Mouse (Mus musculus): ENCODE measurements around the gene Pald1. TPM values are rescaled to one million over a fixed set of nuclear protein-coding genes. Genes with fewer than 3 reads are reported as not detected.

Pald1 gene
- total and polyA plus RNA-seq, 2 experiments from 2014 or later, result 17.9 to 66.8 TPM

GRCm38 (mm10) chr10:61415890-61416289 lies 32.6 kb upstream of the Pald1 start:
- TF ChIP-seq CTCF (IDR thresholded peaks at IDR 0.05; ENCODE audit: low read depth) (no peak), EP300 (IDR thresholded peaks at IDR 0.05; ENCODE audit: low read depth) (no peak)
- peaks cover 9% of the 10 kb centered on the region for H3K4me1 ChIP-seq (ENCODE audit: control insufficient read depth, insufficient read depth)
- no peak overlapping the region for H3K4me2 ChIP-seq (ENCODE audit: low read depth, low read length)
- ATAC-seq (ENCODE audit: insufficient read depth, low read depth) (no peak), DNase-seq (ENCODE audit: low spot score) (no peak)
- no peak overlapping the region for H3K27ac ChIP-seq (ENCODE audit: low read depth)
- no peak overlapping the region for H3K9ac ChIP-seq (replicated peaks; ENCODE audit: low read depth, low read length)
- no peak overlapping the region for H3K4me3 ChIP-seq (ENCODE audit: low read depth, low read length)
- WGBS, result 30% methylated on average over 8 of the region's 8 CpGs
- no peaks in the 10 kb centered on the region for H3K36me3 ChIP-seq (replicated peaks; ENCODE audit: control insufficient read depth, insufficient read depth, low read length)
- H3K9me3 ChIP-seq (replicated peaks; ENCODE audit: control insufficient read depth, low read length), result no peaks in the 10 kb centered on the region
- H3K27me3 ChIP-seq (ENCODE audit: control insufficient read depth, insufficient read depth, low read length), result peaks cover 63% of the 10 kb centered on the region

DNA sequence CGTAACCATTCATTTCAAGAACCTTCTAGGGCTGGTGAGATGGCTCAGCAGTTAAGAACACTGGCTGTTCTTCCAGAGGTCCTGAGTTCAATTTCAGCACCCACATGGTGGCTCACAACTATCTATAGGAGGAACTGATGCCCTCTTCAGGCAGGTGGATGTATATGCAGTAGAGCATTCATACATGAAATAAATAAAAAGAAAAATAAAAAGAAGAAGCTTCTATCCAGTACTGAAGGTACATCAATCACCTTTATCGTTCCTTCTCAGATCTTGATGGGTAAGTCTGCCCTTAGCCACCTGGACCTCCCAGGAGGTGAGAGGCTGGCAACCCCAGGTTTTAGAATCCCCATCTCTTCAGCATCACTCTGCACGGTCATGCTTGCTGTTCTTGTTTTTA lies 31.9 kb upstream of the Pald1 start:
- Histone ChIP-seq H3K36me3 (replicated peaks; ENCODE audit: control insufficient read depth, insufficient read depth, low read length) (no peaks in the 10 kb centered on the region), H3K9ac (replicated peaks; ENCODE audit: low read depth, low read length) (no peak overlapping the region), H3K4me1 (ENCODE audit: control insufficient read depth, insufficient read depth) (peaks cover 9% of the 10 kb centered on the region), H3K27me3 (ENCODE audit: control insufficient read depth, insufficient read depth, low read length) (peaks cover 57% of the 10 kb centered on the region), H3K4me3 (ENCODE audit: low read depth, low read length) (no peak overlapping the region), H3K4me2 (ENCODE audit: low read depth, low read length) (no peak overlapping the region), H3K27ac (ENCODE audit: low read depth) (no peak overlapping the region), H3K9me3 (replicated peaks; ENCODE audit: control insufficient read depth, low read length) (no peaks in the 10 kb centered on the region)
- WGBS, result 77% methylated on average over 3 of the region's 3 CpGs
- TF ChIP-seq EP300 (IDR thresholded peaks at IDR 0.05; ENCODE audit: low read depth) (no peak), CTCF (IDR thresholded peaks at IDR 0.05; ENCODE audit: low read depth) (no peak)
- DNase-seq (ENCODE audit: low spot score) (no peak), ATAC-seq (ENCODE audit: insufficient read depth, low read depth) (no peak)

GRCm38 (mm10) chr10:61412910-61413625 lies 29.7 kb upstream of the Pald1 start:
- Histone ChIP-seq H3K9me3 (replicated peaks; ENCODE audit: control insufficient read depth, low read length) (no peaks in the 10 kb centered on the region), H3K36me3 (replicated peaks; ENCODE audit: control insufficient read depth, insufficient read depth, low read length) (no peaks in the 10 kb centered on the region), H3K4me2 (ENCODE audit: low read depth, low read length) (no peak overlapping the region), H3K4me3 (ENCODE audit: low read depth, low read length) (no peak overlapping the region), H3K4me1 (ENCODE audit: control insufficient read depth, insufficient read depth) (peaks cover 2% of the 10 kb centered on the region; the same call in 1 of the 2 replicates), H3K27me3 (ENCODE audit: control insufficient read depth, insufficient read depth, low read length) (peaks cover 38% of the 10 kb centered on the region), H3K27ac (ENCODE audit: low read depth) (no peak overlapping the region), H3K9ac (replicated peaks; ENCODE audit: low read depth, low read length) (no peak overlapping the region)
- ATAC-seq (ENCODE audit: insufficient read depth, low read depth) (no peak), DNase-seq (ENCODE audit: low spot score) (no peak)
- TF ChIP-seq CTCF (IDR thresholded peaks at IDR 0.05; ENCODE audit: low read depth), result no peak
- no peak for TF ChIP-seq EP300 (IDR thresholded peaks at IDR 0.05; ENCODE audit: low read depth)
- WGBS, result 25% methylated on average over 21 of the region's 21 CpGs

DNA sequence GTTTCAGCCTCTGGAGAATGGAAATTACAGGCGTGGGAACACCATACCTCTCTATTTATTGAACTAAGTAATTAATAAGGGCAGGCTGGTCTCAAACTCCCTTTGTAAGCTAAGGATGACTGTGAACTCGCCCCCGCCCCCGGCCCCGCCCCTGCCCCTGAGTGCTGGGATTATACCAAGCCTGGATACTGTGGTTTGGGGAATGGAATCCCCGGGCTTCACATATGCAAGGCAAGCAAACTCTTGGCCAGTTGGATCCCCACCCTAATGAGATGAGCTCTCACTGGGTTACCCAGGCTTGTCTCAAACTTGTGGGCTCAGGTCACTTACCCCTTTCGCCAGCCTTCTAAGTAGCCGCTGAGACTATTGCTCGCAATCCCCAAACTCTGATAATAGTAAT lies 26.9 kb upstream of the Pald1 start:
- WGBS, result 45% methylated on average over 9 of the region's 9 CpGs
- DNase-seq (ENCODE audit: low spot score) (no peak), ATAC-seq (ENCODE audit: insufficient read depth, low read depth) (no peak)
- Histone ChIP-seq H3K27me3 (ENCODE audit: control insufficient read depth, insufficient read depth, low read length) (peaks cover 23% of the 10 kb centered on the region), H3K4me3 (ENCODE audit: low read depth, low read length) (no peak overlapping the region), H3K4me1 (ENCODE audit: control insufficient read depth, insufficient read depth) (no peaks in the 10 kb centered on the region), H3K9ac (replicated peaks; ENCODE audit: low read depth, low read length) (no peak overlapping the region), H3K36me3 (replicated peaks; ENCODE audit: control insufficient read depth, insufficient read depth, low read length) (no peaks in the 10 kb centered on the region), H3K4me2 (ENCODE audit: low read depth, low read length) (no peak overlapping the region), H3K27ac (ENCODE audit: low read depth) (no peak overlapping the region), H3K9me3 (replicated peaks; ENCODE audit: control insufficient read depth, low read length) (no peaks in the 10 kb centered on the region)
- TF ChIP-seq CTCF (IDR thresholded peaks at IDR 0.05; ENCODE audit: low read depth) (no peak), EP300 (IDR thresholded peaks at IDR 0.05; ENCODE audit: low read depth) (no peak)

DNA sequence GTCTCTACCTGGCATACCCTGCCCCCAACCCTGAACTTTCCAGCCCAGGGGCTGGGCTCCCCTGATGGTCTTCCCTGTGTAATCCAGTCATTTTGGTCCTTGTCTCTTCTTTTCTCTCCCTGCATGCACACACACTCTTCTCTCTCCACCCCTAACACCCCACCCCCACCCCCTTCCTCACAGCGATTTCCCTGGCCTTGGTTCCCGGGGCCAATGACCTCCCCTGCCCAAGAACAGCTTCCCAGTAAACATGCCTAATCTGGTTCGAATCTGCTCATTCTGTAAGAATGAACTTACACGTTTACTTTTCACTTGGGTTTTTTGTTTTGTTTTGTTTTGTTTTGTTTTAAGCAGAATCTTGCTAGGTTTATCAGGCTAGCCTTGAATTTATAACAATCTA lies 26.4 kb upstream of the Pald1 start:
- Histone ChIP-seq H3K27me3 (ENCODE audit: control insufficient read depth, insufficient read depth, low read length) (peaks cover 21% of the 10 kb centered on the region), H3K36me3 (replicated peaks; ENCODE audit: control insufficient read depth, insufficient read depth, low read length) (no peaks in the 10 kb centered on the region), H3K27ac (ENCODE audit: low read depth) (no peak overlapping the region), H3K4me1 (ENCODE audit: control insufficient read depth, insufficient read depth) (no peaks in the 10 kb centered on the region), H3K9ac (replicated peaks; ENCODE audit: low read depth, low read length) (no peak overlapping the region), H3K9me3 (replicated peaks; ENCODE audit: control insufficient read depth, low read length) (no peaks in the 10 kb centered on the region), H3K4me2 (ENCODE audit: low read depth, low read length) (no peak overlapping the region), H3K4me3 (ENCODE audit: low read depth, low read length) (no peak overlapping the region)
- WGBS, result 18% methylated on average over 4 of the region's 4 CpGs
- TF ChIP-seq EP300 (IDR thresholded peaks at IDR 0.05; ENCODE audit: low read depth) (no peak), CTCF (IDR thresholded peaks at IDR 0.05; ENCODE audit: low read depth) (no peak)
- ATAC-seq (ENCODE audit: insufficient read depth, low read depth) (no peak), DNase-seq (ENCODE audit: low spot score) (no peak)

DNA sequence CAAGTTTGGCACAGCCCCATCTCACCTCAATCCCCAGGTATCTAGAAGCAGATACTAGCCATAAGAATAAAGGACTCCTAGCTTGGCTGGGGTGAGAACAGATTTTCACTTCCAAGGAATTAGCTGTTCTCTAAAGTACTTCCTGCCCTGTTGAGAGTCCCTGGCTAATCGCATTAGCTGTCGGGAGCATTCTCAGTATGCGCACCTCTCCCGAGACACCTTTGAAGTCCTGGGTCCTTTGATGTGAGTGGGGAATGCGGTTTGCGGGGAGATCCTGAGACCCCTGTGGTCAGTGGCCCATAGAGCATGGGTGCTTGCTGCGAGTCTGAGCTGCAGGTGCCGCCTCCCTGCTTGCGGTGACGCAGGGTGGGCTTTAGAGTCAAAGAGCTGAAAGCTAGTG lies 22.6 kb upstream of the Pald1 start:
- Histone ChIP-seq H3K27me3 (ENCODE audit: control insufficient read depth, insufficient read depth, low read length) (peaks cover 14% of the 10 kb centered on the region), H3K36me3 (replicated peaks; ENCODE audit: control insufficient read depth, insufficient read depth, low read length) (no peaks in the 10 kb centered on the region), H3K4me3 (ENCODE audit: low read depth, low read length) (no peak overlapping the region), H3K4me2 (ENCODE audit: low read depth, low read length) (no peak overlapping the region), H3K9ac (replicated peaks; ENCODE audit: low read depth, low read length) (no peak overlapping the region), H3K9me3 (replicated peaks; ENCODE audit: control insufficient read depth, low read length) (0 out of 2 replicates have a peak, but pooled peaks cover 4% of the 10 kb centered on the region), H3K4me1 (ENCODE audit: control insufficient read depth, insufficient read depth) (no peaks in the 10 kb centered on the region), H3K27ac (ENCODE audit: low read depth) (no peak overlapping the region)
- WGBS, result 16% methylated on average over 10 of the region's 10 CpGs
- TF ChIP-seq CTCF (IDR thresholded peaks at IDR 0.05; ENCODE audit: low read depth), result no peak
- TF ChIP-seq EP300 (IDR thresholded peaks at IDR 0.05; ENCODE audit: low read depth), result no peak
- ATAC-seq (ENCODE audit: insufficient read depth, low read depth) (no peak), DNase-seq (ENCODE audit: low spot score) (no peak)
